Mouse (Mus musculus) hindbrain, postnatal 0 days (tissue): ENCODE results near the gene Arpp19. TPM values are rescaled to one million over a fixed set of nuclear protein-coding genes. Genes with fewer than 3 reads are reported as not detected.

Source experiments
- ATAC-seq: fragments of 200-750 bp; cut with Nextera tagmentation; 2 replicates; pipeline ENCODE4 v1.8.0; 2017; ENCODE audit warnings: mild to moderate bottlenecking, moderate TSS enrichment, moderate library complexity
- DNase-seq: peaks from one replicate; pipeline ENCODE4 v3.0.0-alpha.2; 2015; ENCODE audit warnings: low spot score
- H3K27ac ChIP-seq: fragments of 300-500 bp; sonication (generic); 2 replicates; pipeline ENCODE4 v1.5.1; 2014; ENCODE audit warnings: mild to moderate bottlenecking
- H3K27me3 ChIP-seq: fragments of 300-500 bp; sonication (generic); 2 replicates; pipeline ENCODE4 v1.6.1; 2014; ENCODE audit warnings: low read length, mixed read lengths; ENCODE audit not compliant: insufficient read depth
- H3K36me3 ChIP-seq: fragments of 300-500 bp; sonication (generic); 2 replicates; pipeline ENCODE4 v1.6.1; 2014; ENCODE audit warnings: low read length, mixed read lengths; ENCODE audit not compliant: insufficient read depth
- H3K4me1 ChIP-seq: fragments of 300-500 bp; sonication (generic); 2 replicates; pipeline ENCODE4 v1.6.1; 2014; ENCODE audit warnings: antibody characterized with exemption, low read length, mixed read lengths; ENCODE audit not compliant: insufficient read depth
- H3K4me2 ChIP-seq: fragments of 300-500 bp; sonication (generic); 2 replicates; pipeline ENCODE4 v1.6.1; 2014; ENCODE audit warnings: low read depth, mild to moderate bottlenecking, low read length, moderate library complexity, mixed read lengths
- H3K4me3 ChIP-seq: fragments of 300-500 bp; sonication (generic); 2 replicates; pipeline ENCODE4 v1.5.1; 2014; ENCODE audit warnings: low read length
- H3K9ac ChIP-seq: fragments of 300-500 bp; sonication (generic); replicated peaks from 2 replicates; pipeline ENCODE4 v1.6.1; 2014; ENCODE audit warnings: mild to moderate bottlenecking, low read length, moderate library complexity, mixed read lengths
- H3K9me3 ChIP-seq: fragments of 300-500 bp; sonication (generic); 2 replicates; pipeline ENCODE4 v1.6.1; 2016; ENCODE audit warnings: low read length, mixed read lengths
- CTCF ChIP-seq: IDR thresholded peaks from 2 replicates; pipeline ENCODE4 v1.5.1; 2016; ENCODE audit warnings: antibody characterized with exemption, control low read depth, low read depth
- WGBS: fragments of 180-500 bp; shearing (Covaris S2); extraction: QIAGEN DNeasy Blood & Tissue Kit; methylation state at CpG from one replicate; pipeline ENCODE4 v1.1.7; 2014; 5-methylcytosine and 5-hydroxymethylcytosine counted together
- polyA plus RNA-seq: library from polyadenylated mRNA; unstranded; fragments of >200 nt; fragmentation: Nextera tagmentation; extraction: Ambion mirVana; gene quantifications from 2 replicates; pipeline ENCODE4 v1.2.1, GENCODE M21; 2015
- total RNA-seq: library from RNA; depleted of rRNA; stranded (reverse); fragments of >200 nt; gene quantifications from 2 replicates; pipeline ENCODE4 v1.2.3, GENCODE M21; 2014

Gene Arpp19
- total and polyA plus RNA-seq, 2 experiments from 2014 or later = 92.5 to 204 TPM

GRCm38 (mm10) chr9:75034691-75035090 is 2.7 kb upstream of the Arpp19 start:
- ATAC-seq (no peak), DNase-seq (no peak)
- H3K27me3 ChIP-seq = no peaks in the 10 kb centered on the region
- H3K9ac ChIP-seq = no peak overlapping the region
- 0 out of 2 replicates have a peak, but pooled peaks cover 3% of the 10 kb centered on the region for H3K4me1 ChIP-seq
- 65% methylated on average over 1 of the region's 1 CpGs for WGBS
- H3K4me2 ChIP-seq = no peak overlapping the region
- no peaks in the 10 kb centered on the region for H3K9me3 ChIP-seq
- no peak overlapping the region for H3K4me3 ChIP-seq
- H3K36me3 ChIP-seq = no peaks in the 10 kb centered on the region; the same call in 1 of the 2 replicates
- no peak for TF ChIP-seq CTCF
- no peak overlapping the region for H3K27ac ChIP-seq

- 0 out of 2 replicates have a peak, but pooled peaks cover 3% of the 10 kb centered on the region for H3K4me1 ChIP-seq
- DNase-seq (no peak), ATAC-seq (no peak)
- H3K27ac ChIP-seq = no peak overlapping the region
- no peak overlapping the region for H3K4me3 ChIP-seq
- no peaks in the 10 kb centered on the region for H3K9me3 ChIP-seq
- no peaks in the 10 kb centered on the region for H3K27me3 ChIP-seq
- no peak for TF ChIP-seq CTCF
- H3K36me3 ChIP-seq = no peaks in the 10 kb centered on the region; the same call in 1 of the 2 replicates
- 80% methylated on average over 4 of the region's 4 CpGs for WGBS
- no peak overlapping the region for H3K9ac ChIP-seq
- H3K4me2 ChIP-seq = no peak overlapping the region
These were observed 1.5 kb upstream of the Arpp19 start for GRCm38 (mm10) chr9:75035944-75036343.

GRCm38 (mm10) chr9:75038357-75038688 is 909 bp downstream of the Arpp19 start:
- 1% methylated on average over 10 of the region's 10 CpGs for WGBS
- no peaks in the 10 kb centered on the region for H3K9me3 ChIP-seq
- DNase-seq = no peak
- no peak for ATAC-seq
- no peak for TF ChIP-seq CTCF
- no peaks in the 10 kb centered on the region for H3K36me3 ChIP-seq
- no peak overlapping the region for H3K27ac ChIP-seq
- 0 out of 2 replicates have a peak, but pooled peaks cover 3% of the 10 kb centered on the region for H3K4me1 ChIP-seq
- peak overlapping the region; percentile 84 for H3K9ac ChIP-seq
- peak overlapping the region; percentile 71 for H3K4me2 ChIP-seq
- peak overlapping the region; percentile 87 for H3K4me3 ChIP-seq
- H3K27me3 ChIP-seq = no peaks in the 10 kb centered on the region

DNA sequence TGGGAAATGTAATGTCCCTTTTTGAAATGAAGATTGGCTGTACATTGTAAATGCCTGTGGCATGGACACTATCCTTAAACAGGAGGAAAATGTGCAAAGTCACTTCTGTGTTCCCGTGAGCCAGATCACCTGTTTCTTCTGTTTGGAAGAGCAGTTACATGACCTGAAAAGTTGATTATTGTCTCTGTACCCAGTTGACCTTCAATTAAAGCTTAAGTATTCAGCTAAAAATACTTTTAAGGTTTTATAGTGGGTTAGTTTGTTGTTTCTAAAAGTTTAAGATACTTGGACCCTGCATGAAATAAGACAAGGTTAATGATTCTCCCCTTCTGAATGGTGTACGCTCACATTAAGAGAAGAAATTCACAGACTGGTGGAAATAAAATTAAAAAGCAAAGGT is 3.2 kb downstream of the Arpp19 start:
- H3K27me3 ChIP-seq = no peaks in the 10 kb centered on the region
- no peak overlapping the region for H3K27ac ChIP-seq
- no peak overlapping the region for H3K4me2 ChIP-seq
- WGBS = 91% methylated on average over 2 of the region's 2 CpGs
- 0 out of 2 replicates have a peak, but pooled peaks cover 3% of the 10 kb centered on the region for H3K4me1 ChIP-seq
- no peaks in the 10 kb centered on the region for H3K9me3 ChIP-seq
- no peaks in the 10 kb centered on the region for H3K36me3 ChIP-seq
- no peak for TF ChIP-seq CTCF
- H3K9ac ChIP-seq = no peak overlapping the region
- DNase-seq (no peak), ATAC-seq (no peak)
- no peak overlapping the region for H3K4me3 ChIP-seq

DNA sequence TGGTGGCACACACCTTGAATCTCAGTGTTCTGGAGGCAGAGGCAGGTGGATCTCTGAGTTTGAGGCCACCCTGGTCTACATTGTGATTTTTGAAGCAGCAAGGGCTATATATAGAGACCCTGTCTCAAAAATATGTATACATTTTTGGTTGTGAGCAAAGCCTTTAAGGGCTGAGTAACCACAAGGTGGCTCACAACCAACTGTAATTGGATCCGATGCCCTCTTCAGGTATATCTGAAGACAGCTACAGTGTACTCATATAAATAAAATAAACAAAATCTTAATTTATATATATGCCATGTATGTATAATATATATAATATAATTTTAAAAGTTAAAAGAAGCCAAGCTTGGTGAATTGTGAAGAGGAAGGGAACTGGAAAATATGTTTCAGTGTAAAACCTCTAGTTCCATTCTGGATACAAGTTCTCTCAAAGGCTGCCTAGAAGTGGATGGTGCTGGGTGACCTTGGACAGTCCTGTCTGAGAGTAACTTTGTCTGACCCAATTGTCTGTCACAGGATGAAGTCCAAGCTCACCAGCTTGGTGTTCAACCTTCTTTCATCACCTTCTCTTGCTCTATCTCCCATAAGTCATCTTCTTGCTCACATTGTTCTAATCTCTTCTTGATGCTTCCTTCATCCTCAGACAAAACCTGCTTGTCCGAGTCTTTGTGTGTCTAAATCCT is 4.6 kb downstream of the Arpp19 start:
- H3K4me2 ChIP-seq = no peak overlapping the region
- no peak overlapping the region for H3K9ac ChIP-seq
- 0 out of 2 replicates have a peak, but pooled peaks cover 6% of the 10 kb centered on the region for H3K36me3 ChIP-seq
- no peaks in the 10 kb centered on the region for H3K27me3 ChIP-seq
- 81% methylated on average over 2 of the region's 2 CpGs for WGBS
- H3K4me1 ChIP-seq = 0 out of 2 replicates have a peak, but pooled peaks cover 3% of the 10 kb centered on the region
- no peak overlapping the region for H3K4me3 ChIP-seq
- no peaks in the 10 kb centered on the region for H3K9me3 ChIP-seq
- ATAC-seq (no peak), DNase-seq (peak; percentile 10)
- no peak overlapping the region for H3K27ac ChIP-seq
- TF ChIP-seq CTCF = peak; percentile 38

- Histone ChIP-seq H3K4me1 (0 out of 2 replicates have a peak, but pooled peaks cover 3% of the 10 kb centered on the region), H3K27me3 (no peaks in the 10 kb centered on the region), H3K27ac (no peak overlapping the region), H3K9me3 (no peaks in the 10 kb centered on the region), H3K4me2 (no peak overlapping the region), H3K4me3 (no peak overlapping the region), H3K9ac (no peak overlapping the region), H3K36me3 (0 out of 2 replicates have a peak, but pooled peaks cover 6% of the 10 kb centered on the region)
- ATAC-seq = no peak
- no peak for DNase-seq
- TF ChIP-seq CTCF = no peak
- WGBS = 96% methylated on average over 2 of the region's 2 CpGs
These were observed 5.8 kb downstream of the Arpp19 start for GRCm38 (mm10) chr9:75043191-75043590.

DNA sequence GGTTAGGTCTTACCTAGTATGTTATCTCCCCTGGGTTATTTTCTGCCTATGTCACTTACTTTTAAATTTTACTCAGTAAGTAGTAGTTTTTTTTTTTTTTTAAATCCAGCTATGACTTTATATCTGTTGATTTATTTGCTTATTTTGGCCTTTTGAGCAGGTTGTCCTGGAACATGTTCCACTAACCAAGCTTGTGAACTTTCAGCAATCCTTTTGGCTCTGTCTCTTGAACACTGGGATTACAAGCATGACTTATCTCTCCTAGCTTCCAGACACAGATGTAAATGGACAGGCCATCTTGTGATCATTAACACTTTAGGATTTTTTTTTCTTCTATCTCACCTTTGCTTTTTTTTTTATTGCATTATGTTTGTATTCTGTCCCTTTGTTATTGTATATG is 9.7 kb downstream of the Arpp19 start:
- no peak for DNase-seq
- Histone ChIP-seq H3K4me2 (no peak overlapping the region), H3K27ac (no peak overlapping the region), H3K4me1 (no peaks in the 10 kb centered on the region), H3K9ac (no peak overlapping the region), H3K27me3 (no peaks in the 10 kb centered on the region), H3K36me3 (0 out of 2 replicates have a peak, but pooled peaks cover 6% of the 10 kb centered on the region), H3K4me3 (no peak overlapping the region), H3K9me3 (no peaks in the 10 kb centered on the region)
- no peak for TF ChIP-seq CTCF
- no peak for ATAC-seq
